26 mouse cellular contexts compared by ENCODE assay signal in genomic region chr15:89460298-89460697, GRCm38 (mm10). TPM values are rescaled to one million over a fixed set of nuclear protein-coding genes. Genes with fewer than 3 reads are reported as not detected.
DNase-seq lines count a peak whose midpoint lies in the region; TF ChIP-seq lines count a peak whose summit lies in the region.
"Had no signal": no experiment of that assay in that cellular context is flagged by ENCODE, and none has a peak within 500 bp of the region (broad histone marks: within the 10 kb centered on the region; RNA-seq: fewer than 3 reads in every experiment).

No protein-coding gene starts in this region.

- no peak for TF ChIP-seq EP300 in heart, adult 2 months (IDR thresholded peaks at IDR 0.05; ENCODE audit: insufficient read depth, low read depth, low read length)

- intact Hi-C loops in heart, adult 2 months (cut with DNase I): no loop called here

- peak; percentile 54 to 61 for DNase-seq in cerebellum, adult 18-20 months
- DNase-seq in cerebellum, adult 11 months: no peak
- DNase-seq in heart, adult 11 months: peak; percentile 77
- DNase-seq in heart, adult 2 months: no peak
- DNase-seq in brain, adult 2 months (ENCODE audit: low read depth, low spot score): peak; percentile 55
- no peak for DNase-seq in ovary, postnatal 14 days (ENCODE audit: low spot score)
- DNase-seq in thymus, postnatal 0 days (ENCODE audit: low spot score): no peak
- DNase-seq: adrenal gland, adult 8-10 months; adrenal gland, postnatal 36 days; embryo, embryonic 11 days; gastrocnemius, adult 2 months; gastrocnemius, postnatal 25 days; heart, postnatal 10 days; heart, postnatal 4 days; kidney, adult 11 months had no signal

- no peaks in the 10 kb centered on the region for H3K79me2 ChIP-seq in heart, adult 2 months (replicated peaks; ENCODE audit: control insufficient read depth, insufficient read depth, low read length)

- H3K27me3 ChIP-seq in heart, adult 2 months (ENCODE audit: control insufficient read depth, insufficient read depth, low read length): peaks cover 1% of the 10 kb centered on the region; the same call in 1 of the 2 replicates
- H3K27me3 ChIP-seq: hindbrain, embryonic 12.5 days had no signal

- WGBS in heart, adult 2 months: 55% methylated on average over 10 of the region's 10 CpGs

- no peak for TF ChIP-seq POLR2A in heart, adult 2 months (IDR thresholded peaks at IDR 0.05; ENCODE audit: insufficient read depth, low read depth, low read length)

- no peak for TF ChIP-seq CTCF in heart, adult 2 months (IDR thresholded peaks at IDR 0.05)

- H3K9ac ChIP-seq in heart, adult 2 months (ENCODE audit: low read depth, low read length): no peak overlapping the region
- H3K9ac ChIP-seq: embryonic facial prominence, embryonic 15.5 days had no signal

- H3K36me3 ChIP-seq in heart, adult 2 months (ENCODE audit: control insufficient read depth, insufficient read depth, low read length): no peaks in the 10 kb centered on the region
- H3K36me3 ChIP-seq: embryonic facial prominence, embryonic 15.5 days; heart, embryonic 10.5 days had no signal

- no peak overlapping the region for H3K27ac ChIP-seq in heart, adult 2 months
- H3K27ac ChIP-seq: embryonic facial prominence, embryonic 15.5 days; forebrain, embryonic 10.5 days; gastrocnemius, adult 2 months; heart, embryonic 10.5 days; hindbrain, embryonic 12.5 days had no signal

- no peaks in the 10 kb centered on the region for H3K4me1 ChIP-seq in heart, adult 2 months (ENCODE audit: control insufficient read depth, insufficient read depth, low read length)
- H3K4me1 ChIP-seq: embryonic facial prominence, embryonic 15.5 days; heart, embryonic 10.5 days had no signal

- H3K4me3 ChIP-seq in heart, adult 2 months: no peak overlapping the region
- H3K4me3 ChIP-seq: embryonic facial prominence, embryonic 15.5 days; erythroblast, embryonic 14.5 days; forebrain, embryonic 10.5 days; gastrocnemius, adult 2 months; heart, embryonic 10.5 days; hindbrain, embryonic 12.5 days had no signal

RNA-seq across cellular contexts. Expression of gene Mapk8ip2, which starts 6.6 kb away (rescaled TPM):
- total RNA-seq in heart, adult 2 months (2021): under 1 TPM in 1 of 2 experiments, not detected in 1; 0.16 TPM
- polyA plus RNA-seq in heart, adult 2 months (2012; rRNA removed): 0.18 and 0.29 TPM in 2 replicates
- 0.08 TPM in 1 of 2 replicates, not detected in the other for polyA plus RNA-seq in thymus, postnatal 0 days (2015; fragmentation: Nextera tagmentation; extraction: Ambion mirVana)
- total RNA-seq: common myeloid progenitor, adult 5-6 weeks; granulocyte monocyte progenitor cell, adult 5-6 weeks had no signal
- polyA plus RNA-seq: C2C12; erythroblast, embryonic 14.5 days had no signal

RNA-seq across cellular contexts. Expression of gene Arsa, which starts 16.9 kb away (rescaled TPM):
- total RNA-seq in heart, adult 2 months (2021): 10 to 100 TPM; 11.1 to 13.5 TPM
- polyA plus RNA-seq in heart, adult 2 months (2012; rRNA removed): 19.5 and 22.1 TPM in 2 replicates
- 9.0 and 9.4 TPM in 2 replicates for polyA plus RNA-seq in thymus, postnatal 0 days (2015; fragmentation: Nextera tagmentation; extraction: Ambion mirVana)

RNA-seq across cellular contexts. Expression of gene Chkb, which starts 30.6 kb away (rescaled TPM):
- total RNA-seq in heart, adult 2 months (2021): 10 to 100 TPM; 46.8 to 48.2 TPM
- polyA plus RNA-seq in heart, adult 2 months (2012; rRNA removed): 81.3 and 91.7 TPM in 2 replicates
- 62.6 and 70.8 TPM in 2 replicates for polyA plus RNA-seq in thymus, postnatal 0 days (2015; fragmentation: Nextera tagmentation; extraction: Ambion mirVana)

RNA-seq across cellular contexts. Expression of gene Gm44502, which starts 30.8 kb away (rescaled TPM):
- 1 to 10 TPM; 5.5 to 9.5 TPM for total RNA-seq in heart, adult 2 months (2021)
- polyA plus RNA-seq in heart, adult 2 months (2012; rRNA removed): 2.1 and 2.5 TPM in 2 replicates
- not detected in 2 replicates for polyA plus RNA-seq in thymus, postnatal 0 days (2015; fragmentation: Nextera tagmentation; extraction: Ambion mirVana)
- total RNA-seq: gastrocnemius, postnatal 25 days had no signal
- polyA plus RNA-seq: embryonic facial prominence, embryonic 11.5 days; embryonic facial prominence, embryonic 15.5 days; forebrain, embryonic 10.5 days; forebrain, embryonic 14.5 days; hindbrain, embryonic 12.5 days; Patski had no signal

RNA-seq across cellular contexts. Expression of gene C730034F03Rik, which starts 30.9 kb away (rescaled TPM):
- total RNA-seq in heart, adult 2 months (2021): 1 to 10 TPM; 1.2 TPM
- polyA plus RNA-seq in heart, adult 2 months (2012; rRNA removed): 1.0 and 1.1 TPM in 2 replicates
- 2.5 and 5.1 TPM in 2 replicates for polyA plus RNA-seq in thymus, postnatal 0 days (2015; fragmentation: Nextera tagmentation; extraction: Ambion mirVana)

Comparison
In these comparisons a context has a peak if more than half of its experiments do, and no peak if none do; other contexts are left out.
1. DNase-seq: peak in cerebellum, adult 18-20 months (2 of 2), heart, adult 11 months (single experiment) and brain, adult 2 months (single experiment); none in cerebellum, adult 11 months (single experiment), heart, adult 2 months (0 of 2), ovary, postnatal 14 days (single experiment) and thymus, postnatal 0 days (single experiment).